Mouse (Mus musculus): ENCODE measurements around the gene Gdf9. TPM values are rescaled to one million over a fixed set of nuclear protein-coding genes. Genes with fewer than 3 reads are reported as not detected.

The Gdf9 gene
- polyA plus RNA-seq, 1 experiment, result 4.3 TPM

DNA sequence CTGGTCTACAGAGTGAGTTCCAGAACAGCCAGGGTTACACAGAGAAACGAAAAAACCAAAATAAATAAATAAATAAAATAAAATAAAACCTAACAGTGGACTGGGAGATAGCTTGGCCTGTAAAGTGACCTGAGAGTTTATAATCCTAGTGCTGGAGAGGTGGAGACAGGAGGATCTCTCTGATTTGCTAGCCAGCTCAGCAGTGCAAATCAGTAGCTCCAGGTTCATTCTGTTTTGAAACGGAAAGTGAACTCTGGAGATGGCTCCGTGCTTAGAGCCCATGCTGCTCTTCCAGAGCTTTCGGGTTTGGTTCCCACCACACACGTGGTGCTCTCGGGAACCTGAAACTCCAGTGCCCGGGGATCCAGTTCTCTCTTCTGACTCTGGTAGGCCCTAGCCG, 17.2 kb downstream of the Gdf9 start:
- no peak for DNase-seq (ENCODE audit: low read depth)
- TF ChIP-seq POLR2A (IDR thresholded peaks at IDR 0.05; ENCODE audit: borderline replicate concordance, extremely low read depth, insufficient read depth, insufficient read length, poor library complexity, severe bottlenecking), result no peak
- TF ChIP-seq CTCF (IDR thresholded peaks at IDR 0.05; ENCODE audit: borderline replicate concordance, extremely low read depth, insufficient read depth, insufficient read length), result no peak

DNA sequence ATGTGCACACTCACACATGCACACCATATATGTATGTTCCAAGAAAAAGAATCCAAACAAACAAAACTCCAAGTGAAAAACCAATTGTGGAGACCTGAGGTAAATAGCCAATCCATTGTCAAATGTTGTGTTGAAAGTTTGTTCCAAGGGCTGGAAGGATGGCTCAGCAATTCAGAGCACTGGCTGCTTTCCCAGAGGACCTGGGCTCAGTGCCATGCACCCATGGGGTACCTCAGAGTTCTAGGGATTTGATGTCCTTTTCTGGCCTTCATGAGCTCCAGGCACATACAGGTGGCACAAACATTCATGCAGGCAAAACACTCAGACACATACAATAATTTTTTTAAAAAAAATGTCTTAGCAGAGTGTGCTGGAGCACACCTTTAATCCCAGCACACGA, 17.7 kb downstream of the Gdf9 start:
- TF ChIP-seq CTCF (IDR thresholded peaks at IDR 0.05; ENCODE audit: borderline replicate concordance, extremely low read depth, insufficient read depth, insufficient read length) (no peak), POLR2A (IDR thresholded peaks at IDR 0.05; ENCODE audit: borderline replicate concordance, extremely low read depth, insufficient read depth, insufficient read length, poor library complexity, severe bottlenecking) (no peak)

DNA sequence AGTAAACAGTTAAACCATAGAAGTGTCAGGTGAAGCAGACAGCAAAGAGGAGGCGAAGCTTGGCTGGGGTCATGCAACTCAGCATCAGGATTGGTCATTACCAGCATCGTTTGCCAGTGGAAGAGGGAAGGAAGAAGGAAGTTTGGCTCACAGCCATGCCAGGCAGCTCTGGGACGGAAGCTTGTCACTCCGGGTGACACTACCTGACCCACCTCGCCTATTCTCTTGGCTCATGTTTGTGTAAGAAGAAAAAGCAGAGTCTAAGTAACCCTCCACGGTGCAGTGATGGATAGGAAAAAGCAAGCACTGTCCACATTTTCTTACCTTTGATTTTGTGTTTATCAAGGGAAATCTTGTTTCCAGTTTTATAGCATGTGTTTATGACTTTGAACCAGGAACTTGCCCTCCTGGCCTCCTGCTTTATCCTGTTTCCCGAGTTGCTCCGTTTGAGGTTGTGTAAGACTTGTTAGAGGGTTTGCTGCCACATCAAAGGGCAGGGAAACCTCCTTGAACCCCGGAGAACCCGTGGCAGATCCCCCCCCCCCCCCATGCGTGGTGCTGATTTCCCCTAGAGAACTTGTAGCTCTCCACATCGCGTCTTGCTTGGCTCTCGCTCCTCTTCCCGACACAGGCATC, 19.4 kb downstream of the Gdf9 start:
- no peak for DNase-seq (ENCODE audit: low read depth)
- no peak for TF ChIP-seq CTCF (IDR thresholded peaks at IDR 0.05; ENCODE audit: borderline replicate concordance, extremely low read depth, insufficient read depth, insufficient read length)
- TF ChIP-seq POLR2A (IDR thresholded peaks at IDR 0.05; ENCODE audit: borderline replicate concordance, extremely low read depth, insufficient read depth, insufficient read length, poor library complexity, severe bottlenecking), result no peak

More for the DNA sequence above, 17.7 kb downstream of the Gdf9 start:
- no peak for DNase-seq (ENCODE audit: low read depth)

DNA sequence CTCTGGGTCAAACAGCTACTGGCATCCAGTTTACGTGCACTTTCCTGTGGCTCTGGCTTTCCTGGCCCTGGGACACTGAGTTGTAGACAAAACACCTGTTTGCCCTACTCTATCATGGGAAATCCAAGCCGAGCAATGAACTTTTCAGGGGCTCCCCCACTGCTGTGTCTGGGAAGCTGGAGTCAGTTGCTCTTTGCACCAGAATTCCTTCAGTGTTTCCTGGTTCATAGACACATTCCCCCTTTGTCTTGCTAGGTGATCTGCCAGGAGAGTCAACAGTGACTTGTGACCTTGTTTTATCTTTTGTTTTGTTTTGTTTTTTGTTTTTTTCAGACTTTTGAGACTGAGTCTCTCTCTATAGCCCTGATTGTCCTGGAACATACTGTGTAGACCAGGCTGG, 20.5 kb downstream of the Gdf9 start:
- TF ChIP-seq POLR2A (IDR thresholded peaks at IDR 0.05; ENCODE audit: borderline replicate concordance, extremely low read depth, insufficient read depth, insufficient read length, poor library complexity, severe bottlenecking) (no peak), CTCF (IDR thresholded peaks at IDR 0.05; ENCODE audit: borderline replicate concordance, extremely low read depth, insufficient read depth, insufficient read length) (no peak)
- DNase-seq (ENCODE audit: low read depth), result no peak

DNA sequence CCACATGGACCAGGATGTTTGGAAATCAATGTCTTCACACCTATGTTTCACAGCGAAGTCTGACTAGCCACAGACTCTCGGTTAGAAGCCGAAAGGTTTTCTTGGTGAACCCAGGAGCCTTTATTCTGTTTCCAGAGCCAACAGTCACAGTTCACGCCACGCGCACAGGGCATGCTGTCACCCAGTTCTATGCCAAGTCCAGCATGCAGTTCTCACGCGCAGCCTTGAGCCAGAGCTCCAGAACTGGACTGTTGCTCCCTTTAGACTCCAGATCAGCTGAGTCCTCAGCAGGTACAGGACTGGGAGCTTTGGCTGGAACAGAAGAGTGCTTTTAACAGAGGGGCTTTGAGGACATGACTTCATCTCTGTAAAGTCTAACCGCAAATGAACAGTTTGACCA, 21.6 kb downstream of the Gdf9 start:
- TF ChIP-seq CTCF (IDR thresholded peaks at IDR 0.05; ENCODE audit: borderline replicate concordance, extremely low read depth, insufficient read depth, insufficient read length) (no peak), POLR2A (IDR thresholded peaks at IDR 0.05; ENCODE audit: borderline replicate concordance, extremely low read depth, insufficient read depth, insufficient read length, poor library complexity, severe bottlenecking) (no peak)

DNA sequence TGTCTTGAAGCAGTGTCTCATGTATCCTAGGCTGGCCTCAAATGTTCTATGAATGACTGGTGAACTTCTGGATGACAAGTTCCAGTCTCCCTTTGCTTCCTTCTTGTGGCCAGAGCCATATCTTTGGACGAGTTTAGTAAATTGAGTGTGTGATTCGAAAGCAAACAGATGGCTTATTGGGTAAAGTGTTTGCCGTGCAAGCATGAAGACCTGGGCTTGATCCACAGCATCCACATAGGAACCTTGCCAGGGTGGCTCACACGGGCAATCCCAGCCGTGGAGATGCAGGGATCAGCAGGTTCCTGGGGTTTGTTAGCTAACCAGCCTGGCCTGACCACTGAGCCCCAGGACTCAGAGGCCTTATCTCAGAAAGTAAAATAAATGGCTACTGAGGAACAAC, 22.2 kb downstream of the Gdf9 start:
- no peak for DNase-seq (ENCODE audit: low read depth)
- no peak for TF ChIP-seq CTCF (IDR thresholded peaks at IDR 0.05; ENCODE audit: borderline replicate concordance, extremely low read depth, insufficient read depth, insufficient read length)
- no peak for TF ChIP-seq POLR2A (IDR thresholded peaks at IDR 0.05; ENCODE audit: borderline replicate concordance, extremely low read depth, insufficient read depth, insufficient read length, poor library complexity, severe bottlenecking)

More for the DNA sequence above, 21.6 kb downstream of the Gdf9 start:
- DNase-seq (ENCODE audit: low read depth), result no peak

DNA sequence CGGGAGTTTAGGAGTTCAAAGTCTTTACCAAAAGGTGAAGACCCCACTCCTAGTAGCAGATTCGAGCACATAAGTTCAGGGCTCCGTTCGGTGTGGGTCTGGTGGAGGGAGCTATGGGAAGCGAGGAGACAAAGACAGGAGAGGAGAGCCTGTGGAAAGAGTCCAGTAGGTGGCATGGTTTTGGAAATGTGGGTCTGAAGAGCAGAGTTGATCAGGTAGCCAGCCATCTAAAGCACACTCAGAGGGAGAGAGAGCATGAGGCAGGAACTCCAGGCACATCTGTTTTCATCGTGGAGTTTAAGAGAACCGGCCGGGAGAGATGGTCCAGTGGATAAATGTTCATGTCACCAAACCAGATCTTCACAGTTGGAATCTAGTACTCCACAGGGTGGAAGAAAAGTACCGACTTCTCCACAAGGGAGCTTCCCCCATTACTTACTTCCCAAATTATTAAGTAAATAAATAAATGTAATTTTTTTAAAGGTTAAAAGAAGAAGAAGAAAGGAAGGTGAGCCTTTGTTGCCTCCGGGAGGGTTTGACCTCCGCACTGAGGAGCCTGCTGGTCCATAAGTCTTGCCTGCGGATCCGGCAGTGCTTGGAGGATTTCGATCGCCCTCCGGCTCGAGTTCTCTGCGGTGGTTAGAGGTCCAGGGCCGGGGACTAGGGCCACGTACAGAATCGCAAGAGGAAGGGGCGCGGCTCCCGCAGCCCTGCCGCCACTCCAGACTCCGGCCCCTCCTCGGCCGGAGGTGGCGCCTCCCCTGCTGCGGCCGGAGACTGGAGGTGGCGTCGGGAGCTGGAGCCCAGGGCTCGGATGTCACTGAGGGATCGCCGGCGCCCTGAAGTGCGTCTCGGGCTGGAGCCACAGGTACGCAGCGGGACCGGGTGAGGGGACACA, 25.9 kb downstream of the Gdf9 start, which contains the start of the genes Gm10447 and Shroom1:
Gm10447 (minus strand) TSS at position 637 of the 898 bp plus-strand sequence.
Shroom1 (plus strand) TSS at position 732 of the 898 bp plus-strand sequence.
- TF ChIP-seq POLR2A (IDR thresholded peaks at IDR 0.05; ENCODE audit: borderline replicate concordance, extremely low read depth, insufficient read depth, insufficient read length, poor library complexity, severe bottlenecking) (no peak), CTCF (IDR thresholded peaks at IDR 0.05; ENCODE audit: borderline replicate concordance, extremely low read depth, insufficient read depth, insufficient read length) (peak; percentile 31; the same call in 1 of the 2 replicates)
- peak; percentile 49 for DNase-seq (ENCODE audit: low read depth)

DNA sequence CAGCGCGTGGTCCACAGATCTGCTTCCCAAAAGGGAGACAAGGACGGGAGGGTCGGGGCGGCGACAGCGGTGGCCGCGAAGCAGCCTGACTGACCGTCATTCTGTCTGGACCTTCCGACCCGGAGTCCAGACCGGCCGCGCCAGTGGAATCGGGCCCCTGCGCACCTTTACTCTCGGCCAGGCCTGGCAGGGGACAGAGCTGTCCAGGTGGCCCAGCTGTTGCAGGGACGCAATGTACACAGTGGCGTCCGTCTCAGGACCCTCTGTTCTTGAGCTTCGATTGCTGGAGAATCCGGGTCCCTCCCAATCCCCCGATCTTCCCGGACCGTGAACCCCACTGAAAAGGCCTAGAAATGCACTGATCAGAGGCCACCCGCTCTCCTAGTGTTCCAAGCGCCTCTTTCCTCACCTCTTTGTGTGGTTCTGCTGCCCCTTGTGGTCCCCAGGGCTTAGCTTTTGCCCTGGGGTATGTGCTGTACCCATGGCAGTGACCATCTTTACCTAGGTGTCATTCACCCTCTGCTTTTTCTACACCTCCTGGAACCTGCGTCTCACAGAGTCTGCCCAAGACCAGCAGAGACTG, 26.6 kb downstream of the Gdf9 start:
- no peak for DNase-seq (ENCODE audit: low read depth)
- TF ChIP-seq CTCF (IDR thresholded peaks at IDR 0.05; ENCODE audit: borderline replicate concordance, extremely low read depth, insufficient read depth, insufficient read length), result 0 out of 2 replicates have a peak, but pooled peaks have one; percentile 0
- no peak for TF ChIP-seq POLR2A (IDR thresholded peaks at IDR 0.05; ENCODE audit: borderline replicate concordance, extremely low read depth, insufficient read depth, insufficient read length, poor library complexity, severe bottlenecking)

DNA sequence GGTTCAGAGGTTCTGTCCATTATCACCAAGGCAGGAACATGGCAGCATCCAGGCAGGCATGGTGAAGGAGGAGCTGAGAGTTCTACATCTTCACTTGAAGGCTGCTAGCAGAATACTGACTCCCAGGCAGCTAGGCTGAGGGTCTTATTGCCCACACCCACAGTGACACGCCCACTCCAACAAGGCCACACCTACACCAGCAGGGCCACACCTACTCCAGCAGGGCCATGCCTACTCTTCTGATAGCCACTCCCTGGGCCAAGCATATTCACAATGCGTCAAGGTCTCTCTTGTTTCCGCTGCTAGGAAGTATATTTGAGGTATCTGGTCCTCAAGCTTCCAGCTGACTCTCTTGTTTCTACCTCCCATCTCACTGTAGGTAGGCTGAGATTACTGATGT, 28.2 kb downstream of the Gdf9 start:
- TF ChIP-seq POLR2A (IDR thresholded peaks at IDR 0.05; ENCODE audit: borderline replicate concordance, extremely low read depth, insufficient read depth, insufficient read length, poor library complexity, severe bottlenecking) (no peak), CTCF (IDR thresholded peaks at IDR 0.05; ENCODE audit: borderline replicate concordance, extremely low read depth, insufficient read depth, insufficient read length) (no peak)
- DNase-seq (ENCODE audit: low read depth), result no peak

DNA sequence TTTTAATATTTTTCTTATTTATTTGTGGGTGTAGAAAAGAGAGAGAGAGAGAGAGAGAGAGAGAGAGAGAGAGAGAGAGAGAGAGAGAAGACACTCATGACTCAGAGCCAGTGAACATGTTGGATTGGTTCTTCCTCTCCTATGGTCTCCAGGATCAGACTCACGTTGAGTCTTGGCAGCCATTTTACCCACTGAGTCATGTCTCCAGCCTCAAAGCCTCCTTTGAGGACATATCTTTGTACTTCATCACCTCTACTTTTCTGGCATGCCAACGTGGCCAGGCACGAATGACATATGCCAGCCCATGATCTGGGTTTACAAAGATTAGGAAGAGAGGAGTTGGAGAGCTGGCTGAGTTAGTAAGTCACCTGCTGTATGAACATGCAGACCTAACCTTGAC, 29.4 kb downstream of the Gdf9 start:
- no peak for DNase-seq (ENCODE audit: low read depth)
- TF ChIP-seq POLR2A (IDR thresholded peaks at IDR 0.05; ENCODE audit: borderline replicate concordance, extremely low read depth, insufficient read depth, insufficient read length, poor library complexity, severe bottlenecking) (no peak), CTCF (IDR thresholded peaks at IDR 0.05; ENCODE audit: borderline replicate concordance, extremely low read depth, insufficient read depth, insufficient read length) (no peak)

DNA sequence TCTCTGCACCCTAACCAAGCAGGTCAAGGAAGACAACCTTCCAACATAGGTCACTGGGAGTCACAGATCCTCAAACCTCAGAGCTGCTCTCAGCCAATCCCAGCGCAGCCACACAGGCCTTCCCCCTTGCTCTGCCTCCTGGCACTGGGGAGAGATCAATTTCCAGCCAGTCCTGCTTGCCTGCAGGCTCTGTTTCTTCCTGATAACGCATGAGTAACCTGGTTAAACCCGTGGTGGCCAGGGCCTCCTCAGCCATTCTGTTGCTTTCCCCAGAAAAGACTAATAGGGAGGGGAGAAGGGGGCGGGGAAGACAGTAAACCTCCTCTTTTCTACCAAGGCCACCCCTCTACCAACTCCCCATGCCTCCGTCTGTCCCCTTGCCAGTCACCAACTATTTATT, 30.9 kb downstream of the Gdf9 start:
- no peak for TF ChIP-seq CTCF (IDR thresholded peaks at IDR 0.05; ENCODE audit: borderline replicate concordance, extremely low read depth, insufficient read depth, insufficient read length)
- TF ChIP-seq POLR2A (IDR thresholded peaks at IDR 0.05; ENCODE audit: borderline replicate concordance, extremely low read depth, insufficient read depth, insufficient read length, poor library complexity, severe bottlenecking), result no peak
- no peak for DNase-seq (ENCODE audit: low read depth)

Measured in brain, embryonic 14.5 days (tissue).